Mouse (Mus musculus): Measurements from ENCODE around the gene Cckar.
"Not testable (repeated sequence)": the region's sequence is repeated elsewhere in the genome, so short reads cannot be mapped to it uniquely, and the experiment has no call there.

Gene Cckar

GRCm38 (mm10) chr5:53707235-53708177 is at the start of gene Cckar:
Gene Cckar, minus strand, starts transcription at chr5:53707705.
- DNase-seq = no peak

GRCm38 (mm10) chr5:53744061-53744460 is 36.6 kb upstream of the Cckar start:
- DNase-seq = no peak

GRCm38 (mm10) chr5:53732933-53733332 is 25.4 kb upstream of the Cckar start:
- DNase-seq = no peak

- DNase-seq = no peak
Observed at GRCm38 (mm10) chr5:53727606-53728005, 20.1 kb upstream of the Cckar start.

- no peak for DNase-seq
Observed at GRCm38 (mm10) chr5:53726011-53726410, 18.5 kb upstream of the Cckar start.

- DNase-seq = no peak
Observed at GRCm38 (mm10) chr5:53716462-53716861, 9.0 kb upstream of the Cckar start.

GRCm38 (mm10) chr5:53711277-53711676 is 3.8 kb upstream of the Cckar start:
- DNase-seq = no peak

- no peak for DNase-seq
Observed at GRCm38 (mm10) chr5:53708191-53708590, 686 bp upstream of the Cckar start.

GRCm38 (mm10) chr5:53702686-53703085 is 4.8 kb downstream of the Cckar start:
- DNase-seq = no peak

- no peak for DNase-seq
Observed at GRCm38 (mm10) chr5:53697794-53698193, 9.7 kb downstream of the Cckar start.

GRCm38 (mm10) chr5:53696701-53697100 is 10.8 kb downstream of the Cckar start:
- no peak for DNase-seq

- no peak for DNase-seq
Observed at GRCm38 (mm10) chr5:53692662-53693061, 14.8 kb downstream of the Cckar start.

- no peak for DNase-seq
Observed at GRCm38 (mm10) chr5:53692100-53692499, 15.4 kb downstream of the Cckar start.

GRCm38 (mm10) chr5:53691577-53691976 is 15.9 kb downstream of the Cckar start:
- no peak for DNase-seq

GRCm38 (mm10) chr5:53688326-53688725 is 19.2 kb downstream of the Cckar start:
- DNase-seq = no peak

GRCm38 (mm10) chr5:53686379-53686778 is 21.1 kb downstream of the Cckar start:
- DNase-seq = peak; percentile 16

- no peak for DNase-seq
Observed at GRCm38 (mm10) chr5:53685623-53686022, 21.9 kb downstream of the Cckar start.

GRCm38 (mm10) chr5:53684417-53684816 is 23.1 kb downstream of the Cckar start:
- DNase-seq = no peak

- no peak for DNase-seq
Observed at GRCm38 (mm10) chr5:53683916-53684315, 23.6 kb downstream of the Cckar start.

- peak; percentile 22 for DNase-seq
Observed at GRCm38 (mm10) chr5:53679651-53680050, 27.9 kb downstream of the Cckar start.

- DNase-seq = no peak
Observed at GRCm38 (mm10) chr5:53678036-53678767, 29.3 kb downstream of the Cckar start.

- no peak for DNase-seq
Observed at GRCm38 (mm10) chr5:53676671-53677070, 30.8 kb downstream of the Cckar start.

GRCm38 (mm10) chr5:53673493-53674150 is 33.9 kb downstream of the Cckar start:
- DNase-seq = not testable (repeated sequence)

Measured in right cerebral cortex, postnatal 14 days (tissue).